9 mouse cellular contexts compared by ENCODE assay signal in genomic region chr2:148045543-148045936, GRCm38 (mm10). TPM values are rescaled to one million over a fixed set of nuclear protein-coding genes. Genes with fewer than 3 reads are reported as not detected.
A peak's percentile ranks its signal among the peaks of the same experiment; 100 is the strongest.
DNase-seq lines count a peak whose midpoint lies in the region; ATAC-seq lines count a peak whose summit lies in the region.
"Had no signal": no experiment of that assay in that cellular context is flagged by ENCODE, and none has a peak within 500 bp of the region (broad histone marks: within the 10 kb centered on the region; RNA-seq: fewer than 3 reads in every experiment).

No protein-coding gene starts in this region.

- H3K27me3 ChIP-seq in hindbrain, embryonic 10.5 days (ENCODE audit: insufficient read depth, poor library complexity, severe bottlenecking) = peaks cover 100% of the 10 kb centered on the region
- H3K27me3 ChIP-seq in liver, embryonic 13.5 days = peaks cover 92% of the 10 kb centered on the region
- H3K27me3 ChIP-seq in stomach, embryonic 15.5 days (replicated peaks) = peaks cover 62% of the 10 kb centered on the region

- no peaks in the 10 kb centered on the region for H3K36me3 ChIP-seq in hindbrain, embryonic 10.5 days
- H3K36me3 ChIP-seq in liver, embryonic 13.5 days = no peaks in the 10 kb centered on the region
- H3K36me3 ChIP-seq in stomach, embryonic 15.5 days = no peaks in the 10 kb centered on the region

- H3K4me3 ChIP-seq in hindbrain, embryonic 10.5 days = peak overlapping the region; percentile 41
- peak overlapping the region; percentile 51 for H3K4me3 ChIP-seq in liver, embryonic 13.5 days (replicated peaks)
- peak overlapping the region; percentile 50 for H3K4me3 ChIP-seq in stomach, embryonic 15.5 days (replicated peaks)

- H3K9ac ChIP-seq in liver, embryonic 13.5 days = no peak overlapping the region
- H3K9ac ChIP-seq in stomach, embryonic 15.5 days = 0 out of 2 replicates have a peak overlapping the region, but pooled peaks have one; percentile 33

- ATAC-seq in liver, embryonic 13.5 days (ENCODE audit: low read depth) = peak; percentile 38
- ATAC-seq in stomach, embryonic 15.5 days (ENCODE audit: insufficient read depth, low FRiP score, low read depth) = peak; percentile 63

- DNase-seq in lung, adult 18-20 months = peak; percentile 46 to 58
- DNase-seq in lung, postnatal 25 days (ENCODE audit: low spot score) = no peak
- DNase-seq in hindbrain, embryonic 10.5 days (ENCODE audit: low spot score) = no peak
- no peak for DNase-seq in liver, embryonic 13.5 days
- no peak for DNase-seq in left cerebral cortex, adult 18-20 months (ENCODE audit: low spot score in 2 of 2)
- no peak for DNase-seq in right cerebral cortex, adult 2 months (ENCODE audit: low spot score in 2 of 2)
- no peak for DNase-seq in layer of hippocampus, postnatal 36 days

- H3K4me1 ChIP-seq in hindbrain, embryonic 10.5 days (replicated peaks) = peaks cover 38% of the 10 kb centered on the region
- H3K4me1 ChIP-seq in liver, embryonic 13.5 days (replicated peaks) = no peaks in the 10 kb centered on the region; the same call in 1 of the 2 replicates
- H3K4me1 ChIP-seq in stomach, embryonic 15.5 days = peaks cover 11% of the 10 kb centered on the region; the same call in 1 of the 2 replicates

- H3K27ac ChIP-seq in hindbrain, embryonic 10.5 days = peak overlapping the region; percentile 68; the same call in 1 of the 2 replicates
- H3K27ac ChIP-seq in liver, embryonic 13.5 days = peak overlapping the region; percentile 34
- peak overlapping the region; percentile 86 for H3K27ac ChIP-seq in stomach, embryonic 15.5 days

- no peaks in the 10 kb centered on the region for H3K9me3 ChIP-seq in hindbrain, embryonic 10.5 days
- H3K9me3 ChIP-seq in liver, embryonic 13.5 days (replicated peaks) = no peaks in the 10 kb centered on the region
- no peaks in the 10 kb centered on the region for H3K9me3 ChIP-seq in stomach, embryonic 15.5 days

- H3K4me2 ChIP-seq in liver, embryonic 13.5 days = peak overlapping the region; percentile 57
- peak overlapping the region; percentile 67 for H3K4me2 ChIP-seq in stomach, embryonic 15.5 days

- under 1% methylated on average over 25 of the region's 25 CpGs for WGBS in hindbrain, embryonic 10.5 days
- 2% methylated on average over 25 of the region's 25 CpGs for WGBS in liver, embryonic 13.5 days (ENCODE audit: insufficient replicate concordance)
- WGBS in stomach, embryonic 15.5 days = under 1% methylated on average over 25 of the region's 25 CpGs

RNA-seq across cellular contexts. Expression of gene Foxa2, which starts 1.2 kb away (rescaled TPM):
- 6.1 and 6.4 TPM in 2 replicates for polyA plus RNA-seq in hindbrain, embryonic 10.5 days (2016; fragmentation: Nextera tagmentation; extraction: Ambion mirVana)
- 3.6 and 3.8 TPM in 2 replicates for polyA plus RNA-seq in liver, embryonic 13.5 days (2015; fragmentation: Nextera tagmentation; extraction: Ambion mirVana)
- polyA plus RNA-seq in stomach, embryonic 15.5 days (2015; fragmentation: Nextera tagmentation; extraction: Ambion mirVana) = 13.0 and 18.4 TPM in 2 replicates
- not detected for total RNA-seq in left cerebral cortex, adult 18-20 months (2021)
- not detected for total RNA-seq in layer of hippocampus, postnatal 36 days (2021)
- polyA plus RNA-seq: gonadal fat pad, adult 2 months had no signal

Comparison
In these comparisons a context has a peak if more than half of its experiments do, and no peak if none do; other contexts are left out.
1. DNase-seq: peak in lung, adult 18-20 months (2 of 2); none in lung, postnatal 25 days (single experiment), hindbrain, embryonic 10.5 days (single experiment), liver, embryonic 13.5 days (single experiment), left cerebral cortex, adult 18-20 months (0 of 2), right cerebral cortex, adult 2 months (0 of 2) and layer of hippocampus, postnatal 36 days (0 of 2).
2. H3K27ac ChIP-seq: peak in every context shown above with its lines; median percentile 86 in stomach, embryonic 15.5 days; 68 in hindbrain, embryonic 10.5 days; 34 in liver, embryonic 13.5 days.
3. Peak in every context shown above with its lines, with median percentiles within 50 percentile points of each other: H3K4me3 ChIP-seq.